Mouse (Mus musculus) heart, adult 10 weeks (tissue): Measurements from ENCODE around the gene Golt1a. TPM values are rescaled to one million over a fixed set of nuclear protein-coding genes. Genes with fewer than 3 reads are reported as not detected.

ENCODE experiments used
- polyA plus RNA-seq: library from polyadenylated mRNA; stranded (reverse); fragments of 350-450 nt; fragmentation: Illumina TruSeq; extraction: RNeasy Lipid Tissue Mini Kit (QIAGEN cat#74804); gene quantifications from one replicate; pipeline ENCODE4 v1.2.3, GENCODE M21; 2014; ENCODE audit warnings: low read depth, low replicate concordance

Gene Golt1a
- not detected for polyA plus RNA-seq

GRCm38 (mm10) chr1:133309652-133310267 lies at the start of gene Golt1a:
Golt1a (plus strand) TSS chr1:133309800.

GRCm38 (mm10) chr1:133321267-133321925 lies 11.8 kb downstream of the Golt1a start, which contains the start of gene Kiss1:
Kiss1 (plus strand) TSS chr1:133321875.

DNA sequence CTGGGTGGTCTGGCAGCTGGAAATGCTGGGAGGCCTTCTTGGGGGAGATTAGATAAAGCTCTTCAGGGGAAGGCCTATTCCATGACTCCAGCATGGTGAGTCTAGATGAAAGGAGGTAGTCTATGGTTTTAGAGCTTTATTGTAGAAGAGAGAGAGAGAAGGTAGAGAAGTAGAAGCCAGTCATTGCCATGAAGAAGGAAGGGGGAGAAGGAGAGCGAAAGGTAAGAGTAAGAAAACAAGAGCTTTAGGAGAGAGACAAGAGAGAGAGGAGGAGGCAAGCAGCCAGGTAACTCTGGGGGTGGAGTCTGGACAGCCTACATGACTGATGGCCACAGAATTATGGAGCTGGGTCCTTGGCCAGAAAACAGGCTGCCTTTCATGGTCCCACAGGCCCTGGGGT lies 40.6 kb downstream of the Golt1a start, which contains the start of gene Ren1:
TSS of gene Ren1 (plus strand) at position 301 of the 400 bp plus-strand sequence.

GRCm38 (mm10) chr1:133363276-133364021 lies 53.8 kb downstream of the Golt1a start, which contains the start of gene Etnk2:
Etnk2 (plus strand) TSS chr1:133363572.

Other genes with a start within 250 kb of the Golt1a start
- 15.2 TPM for gene Ppp1r15b, start 178.7 kb upstream of the Golt1a start, polyA plus RNA-seq
- gene Plekha6, start 145.6 kb upstream of the Golt1a start, polyA plus RNA-seq = 66.6 TPM
- not detected for gene Kiss1, start 12.1 kb downstream of the Golt1a start, polyA plus RNA-seq
- 0.47 TPM for gene Ren1, start 40.7 kb downstream of the Golt1a start, polyA plus RNA-seq
- 1.0 TPM for gene Etnk2, start 53.8 kb downstream of the Golt1a start, polyA plus RNA-seq
- 14.8 TPM for gene Sox13, start 114.6 kb downstream of the Golt1a start, polyA plus RNA-seq